ENCODE assay signal across 18 mouse cellular contexts in genomic region chr5:120432486-120433015, GRCm38 (mm10). TPM values are rescaled to one million over a fixed set of nuclear protein-coding genes. Genes with fewer than 3 reads are reported as not detected.
DNase-seq lines count a peak whose midpoint lies in the region; ATAC-seq lines count a peak whose summit lies in the region.
"Had no signal": no experiment of that assay in that cellular context is flagged by ENCODE, and none has a peak within 500 bp of the region (broad histone marks: within the 10 kb centered on the region; RNA-seq: fewer than 3 reads in every experiment).

No protein-coding gene starts in this region.

- WGBS in embryonic facial prominence, embryonic 10.5 days, result under 1% methylated on average over 9 of the region's 9 CpGs
- WGBS in forebrain, embryonic 13.5 days, result under 1% methylated on average over 9 of the region's 9 CpGs
- WGBS in hindbrain, embryonic 15.5 days, result 1% methylated on average over 9 of the region's 9 CpGs
- WGBS in midbrain, embryonic 16.5 days, result under 1% methylated on average over 9 of the region's 9 CpGs
- 2% methylated on average over 9 of the region's 9 CpGs for WGBS in intestine, embryonic 15.5 days

- H3K4me1 ChIP-seq in embryonic facial prominence, embryonic 10.5 days, result peaks cover 48% of the 10 kb centered on the region
- peaks cover 37% of the 10 kb centered on the region for H3K4me1 ChIP-seq in forebrain, embryonic 13.5 days
- H3K4me1 ChIP-seq in hindbrain, embryonic 15.5 days (replicated peaks), result peaks cover 16% of the 10 kb centered on the region
- peaks cover 6% of the 10 kb centered on the region; the same call in 1 of the 2 replicates for H3K4me1 ChIP-seq in midbrain, embryonic 16.5 days (ENCODE audit: control insufficient read depth, insufficient read depth, low read length)
- peaks cover 7% of the 10 kb centered on the region for H3K4me1 ChIP-seq in intestine, embryonic 15.5 days (replicated peaks)

- DNase-seq in embryonic facial prominence, embryonic 10.5 days (ENCODE audit: low spot score), result peak; percentile 54
- no peak for DNase-seq in layer of hippocampus, adult 11-12 months (ENCODE audit: low spot score)
- no peak for DNase-seq in urinary bladder, postnatal 14 days (ENCODE audit: low spot score)
- DNase-seq in adrenal gland, postnatal 10 days, result no peak
- DNase-seq: adrenal gland, adult 8-10 months; gastrocnemius, adult 2 months; heart, postnatal 14 days; kidney, postnatal 25 days; liver, postnatal 0 days; thymus, postnatal 36 days had no signal

- no peak for ATAC-seq in forebrain, embryonic 13.5 days
- ATAC-seq in hindbrain, embryonic 15.5 days (ENCODE audit: low FRiP score, low read depth), result no peak
- ATAC-seq in midbrain, embryonic 16.5 days, result no peak
- no peak for ATAC-seq in intestine, embryonic 15.5 days
- ATAC-seq: intestine, postnatal 0 days; liver, postnatal 0 days had no signal

- no peaks in the 10 kb centered on the region for H3K9me3 ChIP-seq in embryonic facial prominence, embryonic 10.5 days
- H3K9me3 ChIP-seq in forebrain, embryonic 13.5 days (replicated peaks), result no peaks in the 10 kb centered on the region
- H3K9me3 ChIP-seq in hindbrain, embryonic 15.5 days, result no peaks in the 10 kb centered on the region
- no peaks in the 10 kb centered on the region for H3K9me3 ChIP-seq in midbrain, embryonic 16.5 days (replicated peaks; ENCODE audit: control insufficient read depth, low read length, poor library complexity, severe bottlenecking)
- H3K9me3 ChIP-seq in intestine, embryonic 15.5 days, result no peaks in the 10 kb centered on the region
- H3K9me3 ChIP-seq: stomach, embryonic 15.5 days had no signal

- H3K9ac ChIP-seq in forebrain, embryonic 13.5 days, result peak overlapping the region; percentile 67
- peak overlapping the region; percentile 60 for H3K9ac ChIP-seq in hindbrain, embryonic 15.5 days
- H3K9ac ChIP-seq in midbrain, embryonic 16.5 days (ENCODE audit: low read depth, low read length), result peak overlapping the region; percentile 78
- no peak overlapping the region for H3K9ac ChIP-seq in intestine, embryonic 15.5 days
- H3K9ac ChIP-seq: liver, postnatal 0 days; stomach, embryonic 15.5 days had no signal

- peak overlapping the region; percentile 47; the same call in 1 of the 2 replicates for H3K4me2 ChIP-seq in forebrain, embryonic 13.5 days
- H3K4me2 ChIP-seq in hindbrain, embryonic 15.5 days, result peak overlapping the region; percentile 69
- H3K4me2 ChIP-seq in midbrain, embryonic 16.5 days (ENCODE audit: low read length), result peak overlapping the region; percentile 52
- no peak overlapping the region for H3K4me2 ChIP-seq in intestine, embryonic 15.5 days (replicated peaks)
- H3K4me2 ChIP-seq: stomach, embryonic 15.5 days had no signal

- H3K36me3 ChIP-seq in embryonic facial prominence, embryonic 10.5 days (replicated peaks), result no peaks in the 10 kb centered on the region
- H3K36me3 ChIP-seq in forebrain, embryonic 13.5 days (ENCODE audit: poor library complexity, severe bottlenecking), result no peaks in the 10 kb centered on the region
- H3K36me3 ChIP-seq in hindbrain, embryonic 15.5 days, result no peaks in the 10 kb centered on the region
- no peaks in the 10 kb centered on the region for H3K36me3 ChIP-seq in midbrain, embryonic 16.5 days (ENCODE audit: control insufficient read depth, insufficient read depth, low read length)
- H3K36me3 ChIP-seq in intestine, embryonic 15.5 days, result no peaks in the 10 kb centered on the region
- H3K36me3 ChIP-seq: stomach, embryonic 15.5 days had no signal

- H3K27ac ChIP-seq in embryonic facial prominence, embryonic 10.5 days (replicated peaks), result no peak overlapping the region; the same call in 1 of the 2 replicates
- peak overlapping the region; percentile 58 for H3K27ac ChIP-seq in forebrain, embryonic 13.5 days
- peak overlapping the region; percentile 85 for H3K27ac ChIP-seq in hindbrain, embryonic 15.5 days (replicated peaks)
- H3K27ac ChIP-seq in midbrain, embryonic 16.5 days (ENCODE audit: low read length), result peak overlapping the region; percentile 89
- no peak overlapping the region for H3K27ac ChIP-seq in intestine, embryonic 15.5 days
- H3K27ac ChIP-seq: gastrocnemius, adult 2 months; left cerebral cortex, adult 2 months; stomach, embryonic 15.5 days had no signal

- H3K4me3 ChIP-seq in embryonic facial prominence, embryonic 10.5 days, result peak overlapping the region; percentile 43
- peak overlapping the region; percentile 44 for H3K4me3 ChIP-seq in forebrain, embryonic 13.5 days
- H3K4me3 ChIP-seq in hindbrain, embryonic 15.5 days, result peak overlapping the region; percentile 48
- peak overlapping the region; percentile 57 for H3K4me3 ChIP-seq in midbrain, embryonic 16.5 days (ENCODE audit: low read depth, low read length)
- no peak overlapping the region for H3K4me3 ChIP-seq in intestine, embryonic 15.5 days (replicated peaks)
- H3K4me3 ChIP-seq: gastrocnemius, adult 2 months; left cerebral cortex, adult 2 months; myocyte; stomach, embryonic 15.5 days had no signal

- H3K27me3 ChIP-seq in embryonic facial prominence, embryonic 10.5 days (replicated peaks; ENCODE audit: low read depth, poor library complexity, severe bottlenecking), result peaks cover 100% of the 10 kb centered on the region
- peaks cover 99% of the 10 kb centered on the region for H3K27me3 ChIP-seq in forebrain, embryonic 13.5 days
- H3K27me3 ChIP-seq in hindbrain, embryonic 15.5 days, result peaks cover 45% of the 10 kb centered on the region
- peaks cover 26% of the 10 kb centered on the region for H3K27me3 ChIP-seq in midbrain, embryonic 16.5 days (ENCODE audit: control insufficient read depth, insufficient read depth, low read depth, low read length)
- H3K27me3 ChIP-seq in intestine, embryonic 15.5 days (replicated peaks), result peaks cover 94% of the 10 kb centered on the region

RNA-seq across cellular contexts. Expression of gene Lhx5, which starts 1.1 kb away (rescaled TPM):
- polyA plus RNA-seq in embryonic facial prominence, embryonic 10.5 days (2016; fragmentation: Nextera tagmentation; extraction: Ambion mirVana), result 3.1 and 4.7 TPM in 2 replicates
- polyA plus RNA-seq in forebrain, embryonic 13.5 days (2015; fragmentation: Nextera tagmentation; extraction: Ambion mirVana), result 9.6 and 16.0 TPM in 2 replicates
- 26.3 and 31.4 TPM in 2 replicates for polyA plus RNA-seq in hindbrain, embryonic 15.5 days (2015; fragmentation: Nextera tagmentation; extraction: Ambion mirVana)
- polyA plus RNA-seq in midbrain, embryonic 16.5 days (2015; fragmentation: Nextera tagmentation; extraction: Ambion mirVana), result 22.5 and 23.2 TPM in 2 replicates
- polyA plus RNA-seq in intestine, embryonic 15.5 days (2015; fragmentation: Nextera tagmentation; extraction: Ambion mirVana), result 0.08 TPM in 1 of 2 replicates, not detected in the other
- not detected for total RNA-seq in adrenal gland, postnatal 10 days (2021)
- total RNA-seq: adrenal gland, adult 8-10 months; gastrocnemius, adult 2 months; heart, postnatal 14 days; left cerebral cortex, adult 2 months had no signal
- polyA plus RNA-seq: liver, postnatal 0 days; myocyte had no signal

RNA-seq across cellular contexts. Expression of gene Sdsl, which starts 40.1 kb away (rescaled TPM):
- polyA plus RNA-seq in embryonic facial prominence, embryonic 10.5 days (2016; fragmentation: Nextera tagmentation; extraction: Ambion mirVana), result 6.2 and 7.1 TPM in 2 replicates
- polyA plus RNA-seq in forebrain, embryonic 13.5 days (2015; fragmentation: Nextera tagmentation; extraction: Ambion mirVana), result 4.8 and 5.1 TPM in 2 replicates
- polyA plus RNA-seq in hindbrain, embryonic 15.5 days (2015; fragmentation: Nextera tagmentation; extraction: Ambion mirVana), result 6.5 and 6.9 TPM in 2 replicates
- polyA plus RNA-seq in midbrain, embryonic 16.5 days (2015; fragmentation: Nextera tagmentation; extraction: Ambion mirVana), result 5.1 and 5.6 TPM in 2 replicates
- 14.0 and 18.0 TPM in 2 replicates for polyA plus RNA-seq in intestine, embryonic 15.5 days (2015; fragmentation: Nextera tagmentation; extraction: Ambion mirVana)
- 10 to 100 TPM; 33.5 to 38.3 TPM for total RNA-seq in adrenal gland, postnatal 10 days (2021)

RNA-seq across cellular contexts. Expression of gene Sds, which starts 43.8 kb away (rescaled TPM):
- polyA plus RNA-seq in embryonic facial prominence, embryonic 10.5 days (2016; fragmentation: Nextera tagmentation; extraction: Ambion mirVana), result not detected in 2 replicates
- polyA plus RNA-seq in forebrain, embryonic 13.5 days (2015; fragmentation: Nextera tagmentation; extraction: Ambion mirVana), result not detected in 2 replicates
- not detected in 2 replicates for polyA plus RNA-seq in hindbrain, embryonic 15.5 days (2015; fragmentation: Nextera tagmentation; extraction: Ambion mirVana)
- 0.36 TPM in 1 of 2 replicates, not detected in the other for polyA plus RNA-seq in midbrain, embryonic 16.5 days (2015; fragmentation: Nextera tagmentation; extraction: Ambion mirVana)
- polyA plus RNA-seq in intestine, embryonic 15.5 days (2015; fragmentation: Nextera tagmentation; extraction: Ambion mirVana), result not detected in 2 replicates
- total RNA-seq in adrenal gland, postnatal 10 days (2021), result 10 to 100 TPM in 1 of 2 experiments, 1 to 10 TPM in 1; 2.5 to 20.1 TPM
- total RNA-seq: heart, postnatal 14 days had no signal
- polyA plus RNA-seq: intestine, postnatal 0 days; myocyte had no signal

Comparison
In these comparisons a context has a peak if more than half of its experiments do, and no peak if none do; other contexts are left out.
1. H3K27ac ChIP-seq: peak in forebrain, embryonic 13.5 days (single experiment), hindbrain, embryonic 15.5 days (single experiment) and midbrain, embryonic 16.5 days (single experiment); none in embryonic facial prominence, embryonic 10.5 days (single experiment) and intestine, embryonic 15.5 days (single experiment).